Mouse (Mus musculus) liver, embryonic 11.5 days (tissue): Measurements from ENCODE around the gene Itga10. TPM values are rescaled to one million over a fixed set of nuclear protein-coding genes. Genes with fewer than 3 reads are reported as not detected.

ENCODE experiments used
- ATAC-seq: fragments of 200-750 bp; cut with Nextera tagmentation; replicated peaks from 2 replicates; pipeline ENCODE4 v1.8.0; 2017; ENCODE audit warnings: moderate number of reproducible peaks, mild to moderate bottlenecking, moderate TSS enrichment, moderate library complexity; ENCODE audit not compliant: low FRiP score
- DNase-seq: peaks from one replicate; pipeline ENCODE4 v3.0.0-alpha.2; 2017; ENCODE audit warnings: low spot score
- H3K27ac ChIP-seq: fragments of 300-500 bp; sonication (generic); 2 replicates; pipeline ENCODE4 v1.5.1; 2014; ENCODE audit warnings: mild to moderate bottlenecking, low read depth, low read length, control low read depth
- H3K27me3 ChIP-seq: fragments of 300-500 bp; sonication (generic); replicated peaks from 2 replicates; pipeline ENCODE4 v1.6.1; 2014; ENCODE audit warnings: low read length, mixed read lengths; ENCODE audit not compliant: control insufficient read depth, insufficient read depth
- H3K36me3 ChIP-seq: fragments of 300-500 bp; sonication (generic); 2 replicates; pipeline ENCODE4 v1.6.1; 2014; ENCODE audit warnings: mild to moderate bottlenecking, low read length, moderate library complexity, mixed read lengths; ENCODE audit not compliant: control insufficient read depth, insufficient read depth
- H3K4me1 ChIP-seq: fragments of 300-500 bp; sonication (generic); replicated peaks from 2 replicates; pipeline ENCODE4 v1.6.1; 2014; ENCODE audit warnings: low read length, mixed read lengths; ENCODE audit not compliant: control insufficient read depth, insufficient read depth
- H3K4me2 ChIP-seq: fragments of 300-500 bp; sonication (generic); 2 replicates; pipeline ENCODE4 v1.6.1; 2014; ENCODE audit warnings: mild to moderate bottlenecking, control low read depth, moderate library complexity
- H3K4me3 ChIP-seq: fragments of 300-500 bp; sonication (generic); 2 replicates; pipeline ENCODE4 v1.5.1; 2014; ENCODE audit warnings: low read depth, low read length, control low read depth
- H3K9ac ChIP-seq: fragments of 300-500 bp; sonication (generic); 2 replicates; pipeline ENCODE4 v1.6.1; 2014; ENCODE audit warnings: low read depth, low read length, control low read depth
- H3K9me3 ChIP-seq: fragments of 300-500 bp; sonication (generic); 2 replicates; pipeline ENCODE4 v1.6.1; 2016; ENCODE audit warnings: low read length, inconsistent platforms, mixed read lengths; ENCODE audit not compliant: control insufficient read depth
- WGBS: fragments of 180-500 bp; shearing (Covaris S2); extraction: QIAGEN DNeasy Blood & Tissue Kit; methylation state at CpG from one replicate; pipeline ENCODE4 v1.1.7; 2014; 5-methylcytosine and 5-hydroxymethylcytosine counted together
- polyA plus RNA-seq: library from polyadenylated mRNA; unstranded; fragments of >200 nt; fragmentation: Nextera tagmentation; extraction: Ambion mirVana; gene quantifications from 2 replicates; pipeline ENCODE4 v1.2.1, GENCODE M21; 2014

The Itga10 gene
- polyA plus RNA-seq, 1 experiment from 2014 or later, result 0.77 TPM

DNA sequence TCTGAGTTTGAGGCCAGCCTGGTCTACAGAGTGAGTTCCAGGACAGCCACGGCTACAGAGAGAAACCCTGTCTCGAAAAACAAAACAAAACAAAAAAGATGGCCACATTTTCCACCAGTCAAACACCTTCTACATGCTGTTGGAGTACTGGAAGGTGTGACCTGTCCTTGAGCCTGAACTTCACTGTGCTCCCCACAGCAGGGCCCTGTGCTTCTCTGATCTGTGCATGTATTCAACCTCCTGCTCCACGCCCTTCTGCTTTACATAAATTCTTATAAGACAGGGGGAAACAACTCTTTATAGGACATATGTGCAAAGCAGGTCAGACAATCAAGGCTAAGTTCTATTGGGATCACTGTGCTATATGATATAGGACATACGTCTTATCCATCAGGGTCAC lies 22.2 kb upstream of the Itga10 start:
- ATAC-seq, result no peak

GRCm38 (mm10) chr3:96629729-96630600 lies 15.4 kb upstream of the Itga10 start, which contains the start of gene Rbm8a:
TSS of gene Rbm8a (plus strand) at chr3:96629933.
- Histone ChIP-seq H3K36me3 (peaks cover 9% of the 10 kb centered on the region), H3K4me1 (peaks cover 11% of the 10 kb centered on the region), H3K9ac (peak within 1 kb of the TSS; percentile 85), H3K9me3 (no peaks in the 10 kb centered on the region), H3K4me2 (peak within 1 kb of the TSS; percentile 76), H3K27ac (peak within 1 kb of the TSS; percentile 49; the same call in 1 of the 2 replicates), H3K27me3 (no peaks in the 10 kb centered on the region), H3K4me3 (peak within 1 kb of the TSS; percentile 80)
- ATAC-seq (peak; percentile 92), DNase-seq (peak; percentile 91)
- WGBS, result under 1% methylated on average over 48 of the region's 48 CpGs

More for the DNA sequence above, 22.2 kb upstream of the Itga10 start:
- Histone ChIP-seq H3K4me1 (no peaks in the 10 kb centered on the region), H3K9me3 (no peaks in the 10 kb centered on the region), H3K4me3 (no peak overlapping the region), H3K4me2 (no peak overlapping the region), H3K27me3 (no peaks in the 10 kb centered on the region), H3K36me3 (peaks cover 8% of the 10 kb centered on the region; the same call in 1 of the 2 replicates), H3K27ac (no peak overlapping the region), H3K9ac (no peak overlapping the region)
- WGBS, result 91% methylated on average over 4 of the region's 4 CpGs
- DNase-seq, result no peak

GRCm38 (mm10) chr3:96632058-96632457 lies 13.3 kb upstream of the Itga10 start:
- no peaks in the 10 kb centered on the region for H3K27me3 ChIP-seq
- peaks cover 18% of the 10 kb centered on the region for H3K4me1 ChIP-seq
- no peak overlapping the region for H3K9ac ChIP-seq
- DNase-seq (no peak), ATAC-seq (no peak)
- H3K4me2 ChIP-seq, result no peak overlapping the region
- H3K27ac ChIP-seq, result no peak overlapping the region
- H3K36me3 ChIP-seq, result peaks cover 9% of the 10 kb centered on the region
- H3K9me3 ChIP-seq, result no peaks in the 10 kb centered on the region
- no peak overlapping the region for H3K4me3 ChIP-seq

GRCm38 (mm10) chr3:96634015-96634414 lies 11.4 kb upstream of the Itga10 start:
- H3K9me3 ChIP-seq, result no peaks in the 10 kb centered on the region
- no peaks in the 10 kb centered on the region for H3K27me3 ChIP-seq
- H3K27ac ChIP-seq, result no peak overlapping the region
- H3K4me3 ChIP-seq, result no peak overlapping the region
- H3K4me1 ChIP-seq, result peaks cover 18% of the 10 kb centered on the region
- no peak overlapping the region; the same call in 1 of the 2 replicates for H3K4me2 ChIP-seq
- 36% methylated on average over 1 of the region's 1 CpGs for WGBS
- no peak overlapping the region for H3K9ac ChIP-seq
- no peak for ATAC-seq
- DNase-seq, result no peak
- peaks cover 11% of the 10 kb centered on the region for H3K36me3 ChIP-seq

- DNase-seq, result peak; percentile 86
- Histone ChIP-seq H3K4me1 (peaks cover 18% of the 10 kb centered on the region), H3K27me3 (no peaks in the 10 kb centered on the region), H3K4me2 (peak within 1 kb of the TSS; percentile 85), H3K9ac (peak within 1 kb of the TSS; percentile 91), H3K4me3 (peak within 1 kb of the TSS; percentile 80), H3K36me3 (peaks cover 13% of the 10 kb centered on the region), H3K27ac (peak within 1 kb of the TSS; percentile 61), H3K9me3 (no peaks in the 10 kb centered on the region)
- ATAC-seq, result peak; percentile 87
- 2% methylated on average over 58 of the region's 60 CpGs for WGBS
Measured at GRCm38 (mm10) chr3:96634928-96635879, 10.2 kb upstream of the Itga10 start, which contains the start of the genes Pex11b and Gm42957. TSS of gene Pex11b (plus strand) at chr3:96635376. TSS of gene Gm42957 (plus strand) at chr3:96635474.

- Histone ChIP-seq H3K4me1 (peaks cover 14% of the 10 kb centered on the region), H3K9me3 (no peaks in the 10 kb centered on the region), H3K4me2 (peak overlapping the region; percentile 85), H3K27ac (peak overlapping the region; percentile 61), H3K27me3 (no peaks in the 10 kb centered on the region), H3K36me3 (peaks cover 13% of the 10 kb centered on the region), H3K9ac (peak overlapping the region; percentile 91), H3K4me3 (peak overlapping the region; percentile 80)
- no peak for DNase-seq
- 7% methylated on average over 15 of the region's 15 CpGs for WGBS
- ATAC-seq, result peak; percentile 19; the same call in 1 of the 2 replicates
Measured at GRCm38 (mm10) chr3:96635906-96636305, 9.5 kb upstream of the Itga10 start.

GRCm38 (mm10) chr3:96636448-96636847 lies 8.9 kb upstream of the Itga10 start:
- Histone ChIP-seq H3K36me3 (peaks cover 16% of the 10 kb centered on the region), H3K4me2 (peak overlapping the region; percentile 85), H3K9ac (peak overlapping the region; percentile 91), H3K27me3 (no peaks in the 10 kb centered on the region), H3K9me3 (no peaks in the 10 kb centered on the region), H3K27ac (no peak overlapping the region), H3K4me3 (peak overlapping the region; percentile 80), H3K4me1 (peaks cover 11% of the 10 kb centered on the region)
- DNase-seq (no peak), ATAC-seq (no peak)
- 52% methylated on average over 11 of the region's 11 CpGs for WGBS

DNA sequence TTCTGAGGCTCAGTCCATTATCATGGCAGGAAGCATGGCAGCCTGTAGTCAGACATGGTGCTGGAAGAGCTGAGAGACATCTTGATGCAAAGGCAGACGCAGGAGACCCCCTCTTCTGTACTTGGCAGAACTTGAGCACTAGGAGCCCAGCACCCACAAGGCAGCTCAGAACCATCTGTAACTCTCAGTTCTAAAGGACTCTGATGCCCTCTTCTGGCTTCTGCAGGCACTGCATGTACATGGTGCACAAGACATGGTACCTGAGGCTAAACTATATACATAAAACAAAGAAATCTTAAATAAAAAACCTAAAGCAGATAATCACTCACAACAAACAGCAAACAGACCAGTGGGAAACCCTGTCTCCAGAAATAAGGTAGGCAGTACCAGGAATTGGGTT lies 6.2 kb upstream of the Itga10 start:
- 71% methylated on average over 1 of the region's 1 CpGs for WGBS
- peaks cover 11% of the 10 kb centered on the region; the same call in 1 of the 2 replicates for H3K36me3 ChIP-seq
- no peaks in the 10 kb centered on the region for H3K27me3 ChIP-seq
- no peak overlapping the region for H3K4me3 ChIP-seq
- H3K9me3 ChIP-seq, result no peaks in the 10 kb centered on the region
- H3K4me1 ChIP-seq, result peaks cover 11% of the 10 kb centered on the region
- H3K9ac ChIP-seq, result no peak overlapping the region
- no peak overlapping the region for H3K27ac ChIP-seq
- ATAC-seq (no peak), DNase-seq (no peak)
- no peak overlapping the region for H3K4me2 ChIP-seq
